Mouse (Mus musculus): ENCODE measurements around the gene Zmynd10.
"Not testable (repeated sequence)": the region's sequence is repeated elsewhere in the genome, so short reads cannot be mapped to it uniquely, and the experiment has no call there.

DNA sequence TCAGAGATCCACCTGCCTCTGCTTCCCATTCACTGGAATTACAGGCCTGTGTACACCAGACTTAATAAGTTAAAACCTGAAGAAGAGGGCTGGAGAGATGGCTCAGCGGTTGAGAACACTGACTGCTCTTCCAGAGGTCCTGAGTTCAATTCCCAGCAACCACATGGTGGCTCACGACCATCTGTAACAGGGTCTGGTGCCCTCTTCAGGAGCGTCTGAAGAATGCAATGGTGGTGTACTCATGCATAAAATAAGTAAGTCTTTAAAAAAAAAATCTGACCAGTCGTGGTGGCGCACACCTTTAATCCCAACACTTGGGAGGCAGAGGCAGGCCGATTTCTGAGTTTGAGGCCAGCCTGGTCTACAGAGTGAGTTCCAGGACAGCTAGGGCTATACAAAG lies 26.7 kb downstream of the Zmynd10 start:
- not testable (repeated sequence) for TF ChIP-seq CTCF (IDR thresholded peaks at IDR 0.05; ENCODE audit: extremely low read depth, insufficient read depth, insufficient read length, insufficient replicate concordance); POLR2A (IDR thresholded peaks at IDR 0.05; ENCODE audit: low read depth, low read length)
